Mouse (Mus musculus) lung, postnatal 25 days (tissue): Measurements from ENCODE around the gene Rplp0.

ENCODE experiments used
- DNase-seq: peaks from one replicate; pipeline ENCODE4 v3.0.0; 2022; ENCODE audit warnings: low spot score

Rplp0 gene

GRCm38 (mm10) chr5:115526456-115527202, 32.6 kb upstream of the Rplp0 start:
- no peak for DNase-seq

GRCm38 (mm10) chr5:115528128-115528527, 31.1 kb upstream of the Rplp0 start:
- DNase-seq, result no peak

- no peak for DNase-seq
These were observed 29.9 kb upstream of the Rplp0 start for GRCm38 (mm10) chr5:115529364-115529741.

- no peak for DNase-seq
These were observed 29.4 kb upstream of the Rplp0 start for GRCm38 (mm10) chr5:115529742-115530446.

- no peak for DNase-seq
These were observed 28.8 kb upstream of the Rplp0 start for GRCm38 (mm10) chr5:115530447-115530809.

- DNase-seq, result peak; percentile 82
These were observed 27.5 kb upstream of the Rplp0 start for GRCm38 (mm10) chr5:115531671-115532270.

- no peak for DNase-seq
These were observed 25.0 kb upstream of the Rplp0 start for GRCm38 (mm10) chr5:115534290-115534731.

GRCm38 (mm10) chr5:115534856-115535255, 24.4 kb upstream of the Rplp0 start:
- peak; percentile 55 for DNase-seq

GRCm38 (mm10) chr5:115535635-115536034, 23.6 kb upstream of the Rplp0 start:
- peak; percentile 56 for DNase-seq

- no peak for DNase-seq
These were observed 21.1 kb upstream of the Rplp0 start for GRCm38 (mm10) chr5:115538017-115538692.

GRCm38 (mm10) chr5:115538693-115539043, 20.6 kb upstream of the Rplp0 start:
- peak; percentile 93 for DNase-seq

GRCm38 (mm10) chr5:115542635-115543384, 16.5 kb upstream of the Rplp0 start:
- DNase-seq, result peak; percentile 71

GRCm38 (mm10) chr5:115543509-115544253, 15.6 kb upstream of the Rplp0 start:
- peak; percentile 83 for DNase-seq

- no peak for DNase-seq
These were observed 14.5 kb upstream of the Rplp0 start for GRCm38 (mm10) chr5:115544655-115545185.

- peak; percentile 90 for DNase-seq
These were observed 13.6 kb upstream of the Rplp0 start for GRCm38 (mm10) chr5:115545636-115546035.

GRCm38 (mm10) chr5:115546536-115546935, 12.7 kb upstream of the Rplp0 start:
- no peak for DNase-seq

- DNase-seq, result no peak
These were observed 12.3 kb upstream of the Rplp0 start for GRCm38 (mm10) chr5:115547014-115547413.

- DNase-seq, result no peak
These were observed 11.8 kb upstream of the Rplp0 start for GRCm38 (mm10) chr5:115547421-115547820.

- no peak for DNase-seq
These were observed 10.6 kb upstream of the Rplp0 start for GRCm38 (mm10) chr5:115548501-115549285.

- no peak for DNase-seq
These were observed 8.7 kb upstream of the Rplp0 start for GRCm38 (mm10) chr5:115550482-115551005.
